Mouse (Mus musculus): ENCODE data around the gene Crybg1.

The Crybg1 gene

DNA sequence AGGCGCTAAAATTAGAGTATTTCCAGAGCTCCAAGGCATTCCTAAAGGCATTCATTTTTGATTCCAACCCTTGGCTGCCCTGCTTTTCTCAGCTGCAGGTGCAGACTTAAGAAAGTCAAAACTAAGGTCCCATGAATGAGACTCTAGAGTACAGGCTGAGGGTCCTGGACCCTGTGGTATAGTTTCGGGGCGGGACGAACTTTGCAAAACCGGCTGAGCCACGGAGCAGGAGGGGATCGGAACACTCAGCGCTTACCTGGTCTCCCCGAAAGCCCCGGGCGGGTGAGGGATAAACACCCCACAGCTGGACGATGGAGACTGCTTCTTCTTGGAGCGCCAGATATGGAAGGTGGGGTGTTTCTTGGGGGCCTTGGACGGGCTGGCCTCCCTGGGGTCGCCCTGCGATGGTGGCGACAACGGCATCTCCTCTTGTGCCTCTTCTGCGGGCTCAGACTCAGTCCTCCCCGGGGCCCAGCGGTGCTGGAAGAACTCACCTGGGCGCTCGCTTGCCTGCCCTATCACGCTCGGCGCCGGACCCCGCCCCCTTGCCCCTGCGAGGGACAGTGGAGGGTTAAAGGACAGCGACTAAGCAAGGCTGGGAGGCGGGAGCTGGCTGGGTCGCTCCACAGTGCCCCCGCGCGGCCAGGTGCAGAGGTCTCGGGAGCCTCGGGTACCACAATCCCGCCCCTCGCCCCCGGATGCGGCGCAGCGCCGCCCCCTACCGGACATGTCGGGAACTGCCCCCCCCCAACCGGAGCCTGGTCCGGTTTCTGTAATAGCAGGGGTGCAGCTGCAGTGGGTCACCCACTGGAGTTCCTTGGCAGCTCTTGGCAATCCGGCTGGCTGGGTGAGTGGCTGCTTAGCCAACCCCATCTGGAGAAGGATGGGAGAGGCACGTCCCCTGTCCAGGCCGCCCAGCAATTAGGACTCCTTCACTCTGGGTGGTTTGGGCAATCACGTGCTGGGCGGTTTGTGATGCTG is at the start of gene Crybg1:
TSS of gene Crybg1 (minus strand) at position 517 of the 981 bp plus-strand sequence.
- DNase-seq: peak; percentile 77

DNA sequence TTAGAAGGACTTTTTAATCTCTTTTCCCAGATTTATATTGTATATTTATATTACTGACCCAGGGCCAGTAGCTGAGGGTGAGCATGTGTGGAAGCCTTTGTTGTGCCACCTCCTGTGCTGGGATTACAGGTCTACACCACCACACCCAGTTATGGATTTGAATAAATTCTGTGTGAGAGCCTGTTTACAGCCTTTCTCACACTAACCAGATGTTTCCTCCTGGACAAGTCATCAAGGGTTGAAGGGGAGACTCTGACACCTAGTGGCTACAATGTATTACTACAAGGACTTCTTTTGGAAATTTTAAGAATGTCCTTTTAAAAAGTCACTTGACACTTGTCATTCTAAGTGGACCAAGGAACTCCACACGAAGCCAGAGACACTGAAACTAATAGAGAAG is 28.7 kb upstream of the Crybg1 start:
- DNase-seq: no peak

DNA sequence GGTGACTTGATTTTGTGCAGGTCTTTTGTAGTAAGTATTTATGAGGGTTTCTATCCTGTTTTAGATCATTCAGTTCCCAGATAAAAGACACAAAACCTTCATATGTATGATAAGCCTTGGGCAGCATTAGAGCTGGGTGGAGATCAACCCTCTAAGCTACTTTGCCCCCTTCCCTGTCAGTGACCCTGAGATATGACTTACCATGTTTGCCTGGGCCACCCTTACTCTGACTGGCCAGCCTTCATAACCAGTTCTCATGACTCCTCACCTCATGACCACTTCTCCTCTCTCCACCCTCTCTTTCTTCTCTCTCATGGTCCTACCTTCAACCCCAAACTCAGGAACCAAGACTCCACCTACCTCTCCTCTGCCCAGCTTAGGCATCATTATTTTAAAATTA is 27.9 kb upstream of the Crybg1 start:
- DNase-seq: no peak

DNA sequence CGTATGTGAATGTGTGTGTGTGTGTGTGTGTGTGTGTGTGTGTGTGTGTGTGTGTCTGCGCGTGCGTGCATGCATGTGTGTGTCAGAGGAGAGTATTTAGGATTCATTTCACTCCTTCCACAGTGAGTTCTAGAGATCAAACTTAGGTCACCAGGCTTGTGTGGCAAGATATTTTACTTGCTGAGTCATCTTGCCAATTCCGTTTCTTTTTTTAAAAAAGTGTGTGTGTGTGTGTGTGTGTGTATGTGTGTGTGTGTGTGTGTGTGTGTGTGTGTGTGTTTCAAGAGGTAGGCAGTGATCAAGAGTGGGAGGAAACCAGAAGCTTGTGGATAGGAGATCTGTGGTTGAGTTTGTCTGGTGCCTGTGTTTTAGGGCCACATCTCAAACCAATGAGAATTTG is 27.5 kb upstream of the Crybg1 start:
- DNase-seq: no peak

DNA sequence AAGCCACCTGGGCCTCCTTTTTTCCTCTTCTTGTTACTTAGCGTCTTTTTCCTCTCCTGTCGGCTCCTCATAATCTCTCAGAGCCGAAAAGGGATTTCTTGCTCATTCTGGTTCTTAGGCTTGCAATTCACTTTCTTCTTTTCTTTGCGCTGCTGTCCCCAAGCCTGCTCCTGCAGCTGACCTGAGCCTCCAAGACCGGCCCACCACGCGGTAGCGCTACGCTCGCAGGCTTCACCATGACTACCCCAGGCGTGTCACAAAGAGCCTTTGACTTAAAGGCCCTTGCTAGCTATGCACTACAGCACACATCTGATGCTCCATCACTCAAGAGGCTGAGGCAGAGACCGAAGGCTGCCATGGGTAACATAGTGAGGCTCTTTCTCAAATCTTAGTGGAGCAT is 21.5 kb upstream of the Crybg1 start:
- DNase-seq: no peak

DNA sequence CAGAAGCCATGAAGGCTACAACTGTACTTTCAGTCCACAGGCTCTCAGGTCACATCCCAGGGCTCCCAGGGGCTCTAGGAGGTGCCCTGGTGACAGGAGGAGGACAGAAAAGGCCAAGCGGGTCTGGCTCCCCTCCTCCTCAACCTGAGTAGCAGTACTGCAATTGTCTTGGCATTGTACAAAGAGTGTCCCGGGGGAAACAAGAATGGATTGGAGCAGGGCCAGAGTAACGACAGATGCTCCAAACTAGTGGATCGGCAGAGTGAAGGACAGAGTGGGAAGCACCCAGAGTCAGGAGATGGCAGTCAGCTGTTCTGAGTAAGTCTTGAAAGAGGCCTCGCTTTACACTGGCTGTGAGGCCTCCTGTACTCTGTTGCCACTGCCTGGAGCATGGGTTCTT is 18.4 kb upstream of the Crybg1 start:
- no peak for DNase-seq

DNA sequence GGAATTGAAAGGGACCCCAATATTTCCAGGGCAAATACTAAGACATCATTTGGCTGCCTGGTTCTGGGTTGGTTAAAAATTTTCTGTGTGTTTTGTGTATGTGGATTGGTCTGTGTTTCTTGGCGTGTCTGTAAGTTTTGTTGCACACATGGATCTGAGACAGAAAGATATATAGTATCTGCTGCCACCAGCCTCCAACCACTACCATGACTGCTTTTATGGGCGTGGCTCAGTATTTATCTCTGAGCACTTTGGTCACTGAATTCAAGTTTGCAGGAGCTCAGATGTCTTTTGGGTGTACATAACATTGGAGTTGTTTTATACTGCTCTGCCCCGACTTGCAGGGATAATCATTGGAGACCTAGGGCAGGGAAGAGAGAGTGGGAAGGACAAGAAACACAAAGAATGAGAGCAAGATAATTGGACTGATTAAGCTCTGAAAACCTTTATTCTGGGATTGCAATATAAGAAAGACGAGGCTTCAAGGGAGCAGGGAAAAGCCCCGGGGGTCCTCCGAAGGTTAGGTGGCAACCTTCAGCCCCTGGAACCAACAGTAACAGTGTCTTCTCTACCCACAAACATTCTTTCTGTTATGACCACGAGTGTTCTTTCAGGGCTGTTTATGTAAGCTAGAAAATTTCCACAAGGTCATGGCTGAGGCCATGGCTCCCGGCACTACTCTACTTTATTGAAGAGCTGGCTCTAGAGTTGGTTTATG is 15.8 kb upstream of the Crybg1 start:
- no peak for DNase-seq

DNA sequence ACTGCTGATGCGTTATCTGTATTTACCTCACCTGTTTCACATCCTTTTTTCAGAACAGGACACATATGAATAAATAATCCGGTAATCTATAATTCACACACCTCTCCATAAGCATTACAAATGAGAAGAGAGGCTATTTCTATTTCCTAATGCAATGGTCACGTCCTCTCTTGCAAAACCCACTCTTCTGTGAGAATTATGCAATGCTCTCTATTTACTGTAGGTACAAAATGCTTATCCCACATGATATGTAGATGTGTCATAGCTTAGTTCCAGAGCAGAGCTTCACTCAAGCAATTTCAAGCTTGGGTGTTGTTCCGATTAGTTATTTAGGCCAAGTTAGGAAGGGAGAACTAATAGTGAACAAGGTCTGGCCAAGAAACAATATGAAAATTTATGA is 14.4 kb upstream of the Crybg1 start:
- no peak for DNase-seq

DNA sequence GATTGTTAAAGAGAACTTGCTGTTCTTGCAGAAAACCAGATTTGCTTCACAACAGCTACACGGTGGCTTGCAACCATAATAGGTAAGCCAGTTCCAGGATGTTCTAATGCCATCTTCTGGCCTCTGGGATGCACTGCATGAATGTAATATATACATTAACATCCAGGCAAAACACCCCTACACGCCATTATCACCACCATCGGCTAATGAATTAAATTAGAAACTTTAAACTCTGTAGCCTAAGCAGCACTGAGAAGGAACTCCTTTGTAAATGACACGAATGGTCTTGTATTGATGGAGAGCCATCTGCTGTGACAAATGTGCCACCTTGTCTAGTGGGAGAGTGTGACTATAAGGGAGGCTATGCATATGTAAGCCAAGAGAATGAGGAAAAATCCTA is 11.5 kb upstream of the Crybg1 start:
- no peak for DNase-seq

DNA sequence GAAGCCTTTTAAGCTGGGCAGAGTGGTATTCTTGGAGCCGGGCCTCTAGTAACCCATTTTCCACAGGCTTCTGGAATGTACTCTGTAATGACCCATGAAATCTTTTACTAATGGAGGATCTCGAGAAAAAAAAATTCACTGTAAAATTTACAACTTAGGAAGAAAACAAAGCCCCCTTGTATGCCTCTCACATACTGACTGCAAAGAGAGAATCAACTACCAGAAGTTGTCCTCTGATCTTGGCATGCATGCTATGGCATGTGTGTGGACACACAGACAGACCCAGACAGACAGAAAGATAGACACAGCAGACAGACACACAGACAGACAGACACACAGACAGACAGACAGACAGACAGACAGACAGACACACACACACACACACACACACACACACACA is 8.8 kb upstream of the Crybg1 start:
- no peak for DNase-seq

DNA sequence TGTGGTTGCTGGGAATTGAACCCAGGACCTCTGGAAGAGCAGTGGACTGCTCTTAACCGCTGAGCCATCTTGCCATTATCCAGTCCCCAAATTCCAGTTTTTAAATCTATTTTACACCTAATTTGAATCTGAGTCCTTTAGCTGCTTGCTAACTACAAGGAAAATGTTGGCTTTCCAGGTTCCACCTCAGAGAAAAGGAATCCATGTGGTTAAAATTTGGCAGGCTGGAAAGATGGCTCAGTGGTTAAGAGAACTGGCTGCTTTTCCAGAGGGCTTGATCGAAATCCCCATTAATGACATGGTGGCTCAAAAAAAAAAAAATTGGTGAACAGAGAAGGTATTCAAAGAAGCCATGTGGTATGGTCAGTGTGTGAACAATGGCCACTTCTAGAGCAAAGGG is 1.8 kb upstream of the Crybg1 start:
- no peak for DNase-seq

DNA sequence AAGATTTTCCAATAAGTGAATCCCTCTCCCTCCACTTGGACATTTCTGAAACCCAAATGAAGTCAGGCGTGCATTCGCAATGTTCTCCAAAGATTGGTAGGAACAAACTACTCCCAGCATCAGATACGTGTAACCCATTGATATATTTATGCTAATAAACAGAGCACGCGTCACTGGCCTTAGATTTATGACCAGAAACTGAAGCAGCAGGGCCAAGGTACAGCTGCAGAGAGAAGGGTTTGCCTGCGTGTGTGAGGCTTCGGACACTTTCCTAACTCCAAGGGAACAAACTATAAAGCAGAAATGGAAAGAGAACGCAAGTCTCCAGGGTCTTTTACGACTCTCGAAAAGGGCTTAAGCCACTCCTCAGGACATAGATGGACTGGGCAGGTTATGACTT is 5.3 kb downstream of the Crybg1 start:
- DNase-seq: no peak

DNA sequence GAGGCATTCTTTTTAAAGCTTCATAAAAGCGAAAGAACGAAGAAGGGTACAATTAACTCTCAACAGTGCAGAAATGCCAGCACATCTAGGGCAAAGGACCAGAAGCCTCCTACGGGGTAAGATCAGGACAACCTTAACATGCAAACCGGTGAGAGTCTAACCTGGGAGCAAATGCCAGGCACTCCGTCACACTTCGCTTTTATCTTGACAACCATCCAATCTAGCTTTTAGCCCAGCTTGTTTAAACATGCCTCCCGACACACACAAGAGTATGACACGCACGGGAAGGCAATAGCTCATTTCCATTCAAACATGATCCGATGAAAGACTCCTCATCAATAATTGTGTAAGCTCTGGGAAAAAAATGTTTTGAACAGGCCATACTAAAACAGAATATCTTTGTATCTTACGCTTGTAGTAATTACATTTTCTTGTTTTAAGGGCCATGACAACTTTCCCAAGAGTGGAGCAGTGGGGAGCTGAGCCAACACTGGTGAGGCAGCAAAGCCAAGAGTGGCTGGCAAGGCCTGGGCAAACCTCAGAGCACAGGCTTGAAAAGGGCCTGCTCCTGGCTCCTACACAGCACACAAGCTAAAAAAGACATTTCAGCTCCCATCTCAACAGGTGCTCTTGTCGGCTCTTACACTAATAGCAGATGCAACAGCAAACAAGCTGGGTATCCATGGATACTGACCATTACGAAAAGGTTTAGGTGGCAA is 10.4 kb downstream of the Crybg1 start:
- DNase-seq: no peak

DNA sequence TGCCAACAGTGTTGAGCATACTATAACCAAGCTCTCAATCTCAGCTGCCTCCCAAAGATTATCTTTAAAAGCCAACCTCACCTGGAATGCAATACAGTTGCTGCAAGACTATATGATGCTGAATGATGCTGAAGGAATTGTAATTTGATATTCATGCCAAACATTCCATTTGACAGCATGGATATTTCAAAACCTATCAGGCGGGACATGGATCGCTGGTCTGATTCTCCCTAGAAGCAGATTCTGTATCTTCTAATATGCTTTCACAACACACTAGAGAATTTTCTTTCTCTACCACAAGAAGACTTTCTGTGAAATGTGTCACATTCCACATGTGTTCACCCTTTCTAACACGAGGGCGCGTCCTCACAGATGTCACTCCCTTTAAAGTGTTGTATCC is 22.6 kb downstream of the Crybg1 start:
- no peak for DNase-seq

DNA sequence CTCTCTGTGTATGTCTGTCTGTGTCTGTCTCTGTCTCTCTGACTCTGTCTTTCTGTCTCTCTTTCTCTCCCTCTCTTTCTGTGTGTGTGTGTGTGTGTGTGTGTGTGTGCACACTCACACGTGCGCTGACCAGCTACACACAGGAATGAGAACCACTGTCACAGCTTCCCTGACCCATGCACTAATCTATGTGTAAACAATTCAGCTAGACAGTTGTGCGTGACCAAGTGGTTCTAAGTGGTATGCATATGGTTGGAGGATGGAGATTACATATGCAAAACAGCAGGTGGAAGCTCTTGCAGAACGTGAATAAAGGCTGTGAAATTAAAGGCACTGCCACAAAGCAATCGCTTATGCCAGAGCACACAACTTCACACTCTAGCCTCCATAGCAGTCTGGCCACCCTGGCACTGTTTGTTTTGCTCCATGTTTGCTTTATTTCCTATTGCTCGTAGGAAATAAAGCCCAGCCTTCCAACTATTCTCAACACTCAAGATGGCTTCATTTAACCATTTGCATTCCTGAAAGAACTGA is 24.2 kb downstream of the Crybg1 start:
- no peak for DNase-seq

DNA sequence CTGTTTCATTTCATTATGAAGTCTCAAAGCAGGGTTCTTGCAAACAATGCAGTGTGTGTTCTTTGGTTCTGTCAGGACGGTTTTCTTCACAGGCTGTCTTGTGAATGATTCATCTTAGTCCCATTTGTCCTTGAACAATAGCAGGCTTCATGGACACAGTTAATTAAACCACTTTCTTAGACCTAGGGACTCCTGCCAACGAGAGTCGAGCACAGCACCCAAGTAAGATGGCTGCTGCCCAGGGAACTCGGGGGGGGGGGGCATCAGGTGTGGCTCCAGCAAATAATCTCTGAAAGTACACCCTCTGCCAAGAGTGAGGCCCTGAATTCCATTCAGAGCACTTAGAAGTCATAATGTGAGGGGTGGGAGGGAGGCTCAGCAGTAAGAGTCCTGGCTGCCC is 30.0 kb downstream of the Crybg1 start:
- DNase-seq: no peak

DNA sequence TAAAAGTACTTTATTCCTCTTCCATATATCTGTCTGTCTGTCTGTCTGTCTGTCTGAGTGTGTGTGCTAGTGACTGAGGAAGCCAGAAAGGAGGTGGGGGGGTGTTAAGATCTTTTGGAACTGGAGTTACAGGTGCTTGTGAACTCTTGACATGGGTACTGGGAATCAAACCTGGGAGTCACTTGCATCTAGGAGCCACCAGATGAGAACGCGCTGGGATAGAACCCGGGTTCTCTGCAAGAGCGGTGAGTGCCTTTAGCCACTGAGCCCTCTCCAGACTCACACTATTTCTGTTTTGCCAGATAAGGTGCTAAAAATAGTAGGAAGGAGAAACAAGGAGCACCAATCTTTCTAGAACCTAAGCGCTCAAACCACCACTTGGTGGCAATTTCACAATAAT is 31.9 kb downstream of the Crybg1 start:
- no peak for DNase-seq

DNA sequence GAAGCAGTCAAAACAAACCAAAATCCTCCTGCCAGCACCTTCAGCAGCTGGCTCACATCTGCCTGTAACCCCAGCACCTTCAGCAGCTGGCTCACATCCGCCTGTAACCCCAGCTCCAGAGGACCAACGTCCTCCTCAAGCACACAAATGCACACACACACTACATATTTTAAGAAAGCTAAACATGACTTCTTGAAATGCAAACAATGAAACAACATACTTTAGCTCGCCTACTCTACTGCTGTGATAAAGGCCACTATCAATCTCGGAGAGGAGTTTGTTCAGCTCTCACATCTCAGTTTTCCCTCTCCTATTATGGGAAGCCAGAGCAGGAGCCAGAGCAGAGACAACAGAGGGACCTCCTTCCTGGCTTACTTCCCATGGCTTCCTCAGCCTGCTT is 34.0 kb downstream of the Crybg1 start:
- DNase-seq: no peak

DNA sequence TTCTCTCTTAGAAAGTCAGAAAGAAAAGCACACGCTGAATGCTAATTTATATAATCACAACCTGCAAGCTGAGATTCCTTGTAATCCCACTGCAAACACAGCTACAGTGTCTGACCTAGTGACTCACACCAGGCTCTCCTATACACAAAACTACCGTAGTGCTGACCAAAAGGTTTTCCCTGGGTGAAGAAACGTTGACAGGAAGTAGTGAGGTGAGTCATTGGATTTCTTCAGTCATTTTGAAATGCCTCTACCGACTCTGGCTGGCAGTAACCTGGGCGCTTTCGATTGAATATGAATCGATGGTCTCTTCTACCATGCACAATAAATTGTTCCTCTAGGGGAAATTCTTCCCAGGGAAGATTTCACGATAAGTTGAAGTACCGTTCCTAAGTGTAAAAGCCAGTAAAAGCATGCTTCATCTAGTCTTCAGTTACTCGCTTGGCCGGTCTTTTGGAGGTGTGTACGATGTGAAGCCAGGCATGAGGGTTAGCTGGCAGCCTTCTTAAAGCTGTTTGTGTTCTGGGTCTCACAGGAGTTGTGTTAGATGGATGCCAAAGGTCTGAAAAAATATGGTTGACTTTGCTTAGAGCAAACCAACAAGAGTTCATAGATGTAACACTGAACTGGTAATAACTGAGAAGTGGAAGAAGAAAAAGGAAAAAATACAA is 36.5 kb downstream of the Crybg1 start:
- DNase-seq: no peak

DNA sequence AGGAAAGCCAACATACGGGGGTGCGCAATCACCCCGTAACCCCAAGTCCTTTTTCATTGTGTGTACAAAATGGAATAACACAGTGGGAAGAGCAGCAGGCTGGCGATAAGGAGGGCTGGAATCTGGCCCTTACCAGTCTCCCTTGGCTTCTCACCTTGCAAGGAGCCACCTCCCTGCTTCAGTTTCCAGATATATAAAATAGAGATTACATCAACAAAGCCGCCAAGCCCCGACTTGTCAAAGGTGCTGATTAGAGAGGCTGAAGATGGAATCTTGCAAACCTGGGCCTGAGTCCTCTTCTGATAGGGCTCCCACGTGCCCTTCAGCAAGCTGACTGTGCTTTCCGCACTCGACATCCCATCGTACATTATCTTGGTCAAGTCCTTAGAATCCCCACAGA is 37.5 kb downstream of the Crybg1 start:
- DNase-seq: no peak

DNA sequence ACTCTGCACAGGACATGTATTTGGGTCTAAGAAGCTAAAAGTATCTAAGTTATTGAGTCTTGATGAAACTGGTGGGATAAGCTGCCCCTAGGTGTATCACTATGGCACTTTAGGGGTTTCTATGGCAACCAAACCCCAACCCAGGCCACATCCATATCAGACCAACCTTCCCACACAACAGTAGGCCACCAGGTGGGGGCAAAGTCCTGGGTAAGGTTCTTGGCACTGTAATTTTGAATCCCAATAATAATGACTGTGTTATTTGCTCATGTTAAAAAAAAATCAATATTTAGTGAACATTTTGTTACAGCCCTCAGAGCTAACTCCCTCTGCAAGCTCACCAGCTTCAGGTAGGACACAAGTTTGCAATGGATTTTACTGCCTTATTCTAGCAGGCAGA is 38.2 kb downstream of the Crybg1 start:
- no peak for DNase-seq

DNA sequence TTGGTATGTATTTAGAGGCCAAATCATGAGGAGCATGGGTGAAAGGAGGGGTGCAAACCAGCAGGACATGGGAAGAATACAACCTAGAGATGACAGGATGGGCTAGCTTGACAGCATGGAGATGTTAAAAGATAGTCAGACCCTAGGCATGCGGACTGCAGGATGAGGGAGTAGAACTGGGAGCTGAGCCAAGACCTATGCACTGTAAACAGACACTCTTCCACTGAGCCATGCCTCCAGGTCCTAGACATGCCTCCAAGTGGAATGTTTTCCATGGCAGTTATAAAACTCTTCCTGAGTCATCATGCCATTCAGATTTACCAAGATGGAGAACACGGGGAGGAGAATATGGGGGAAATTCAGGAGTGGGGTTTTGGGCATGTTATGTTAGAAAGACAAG is 53.9 kb downstream of the Crybg1 start:
- DNase-seq: no peak

DNA sequence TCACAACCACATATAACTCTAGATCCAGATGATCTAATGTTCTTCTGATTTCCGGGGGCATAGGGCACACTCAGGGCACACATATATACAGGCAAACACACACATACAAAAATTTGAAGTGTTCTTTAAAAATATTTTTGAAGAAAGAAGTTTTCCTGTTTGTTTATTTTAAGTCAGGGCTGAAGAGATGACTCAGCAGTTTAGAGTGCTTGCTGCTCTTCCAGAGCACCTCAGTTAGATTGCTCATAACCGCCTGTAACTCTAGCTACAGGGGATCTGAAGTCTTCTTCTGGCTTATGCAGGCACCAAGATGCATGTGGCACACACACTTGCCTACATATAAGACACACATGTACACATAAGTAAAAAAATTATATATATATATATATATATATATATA is 56.9 kb downstream of the Crybg1 start:
- no peak for DNase-seq
